Mouse (Mus musculus): Measurements from ENCODE around the gene Spata3.

The Spata3 gene

GRCm38 (mm10) chr1:86058856-86059769 lies 42.5 kb downstream of the Spata3 start:
- CTCF ChIA-PET = interaction anchor here (0.5 to 3.1 kb wide), 59 partner anchors 8 to 371 kb away, joined by 3 to 20 read pairs (median 4); partner anchors contain the start of genes 2810459M11Rik (in 4 of the 4), Cab39 (in 1 of the 4) and Htr2b (in 1 of the 4)
- POLR2A ChIA-PET = interaction anchor here (0.7 to 3.6 kb wide), 68 partner anchors 8 to 469 kb away, joined by 3 to 20 read pairs (median 3); partner anchors contain the start of genes Armc9 (in 3 of the 4), Cab39 (in 3 of the 4), 2810459M11Rik (in 2 of the 4) and Ncl (in 2 of the 4)

DNA sequence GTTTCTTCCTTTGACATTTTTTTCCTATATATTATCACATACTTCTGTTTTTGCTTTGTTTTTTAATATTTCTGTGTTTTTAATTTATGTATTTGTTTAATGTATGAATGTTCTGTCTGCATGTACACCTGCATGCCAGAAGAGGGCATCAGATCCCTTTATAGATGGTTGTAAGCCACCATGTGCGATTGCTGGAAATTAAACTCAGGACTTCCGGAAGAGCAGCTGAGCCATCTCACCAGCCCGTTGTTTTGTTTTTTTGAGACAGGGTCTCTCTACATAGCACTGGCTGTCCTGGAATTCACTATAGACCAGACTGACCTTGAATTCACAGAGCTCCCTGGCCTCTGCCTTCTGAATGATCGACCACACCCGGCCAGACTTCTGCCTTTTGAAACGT lies 45.9 kb downstream of the Spata3 start:
- ChIA-PET POLR2A (interaction anchor here in 3 of 4 experiments (0.7 to 1.8 kb wide), 16 partner anchors 10 to 464 kb away, joined by 3 to 7 read pairs (median 4); partner anchors contain the start of genes Ncl (in 2 of the 3), Armc9 (in 1 of the 3), Ptma (in 1 of the 3) and Spata3 (in 1 of the 3)), CTCF (interaction anchor here in 2 of 4 experiments (0.7 to 1.0 kb wide), 2 partner anchors 81 to 109 kb away, joined by 3 to 4 read pairs; no protein-coding TSS in a partner anchor)

DNA sequence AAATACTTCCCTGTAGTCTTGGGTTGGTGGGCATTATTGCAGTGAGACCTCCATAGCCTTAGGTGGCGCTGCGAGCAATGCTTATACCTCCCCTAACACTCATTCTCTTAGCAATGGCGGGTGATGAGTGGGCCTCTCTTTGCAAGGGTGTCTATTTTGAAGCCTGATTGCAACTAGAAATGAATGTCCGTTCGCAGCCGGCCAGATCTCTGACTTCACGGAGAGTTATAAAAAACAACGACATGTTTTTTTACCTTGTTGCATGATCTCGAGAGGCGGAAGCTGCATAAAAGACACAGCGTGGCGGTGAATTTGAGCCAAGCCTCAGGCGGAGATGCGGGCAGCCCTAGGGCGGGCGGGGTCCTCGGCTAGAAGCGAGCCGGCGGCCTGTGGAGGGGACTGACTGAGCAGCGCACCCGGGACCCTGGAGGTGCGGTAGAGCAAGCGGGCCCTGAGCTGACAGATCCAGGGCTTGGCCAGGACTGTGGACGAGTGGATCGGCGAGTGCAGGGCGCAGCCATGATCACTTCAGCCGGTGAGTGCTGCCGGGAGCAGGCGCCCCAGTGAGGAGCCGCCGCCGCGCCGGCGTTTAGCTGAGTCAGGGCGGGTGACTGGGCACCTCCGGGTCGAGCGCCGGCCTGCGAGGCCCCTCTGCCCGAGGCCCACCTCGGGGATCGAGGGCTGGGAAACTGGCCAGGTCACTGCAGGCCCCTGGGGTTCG lies 47.8 kb downstream of the Spata3 start, which contains the start of gene Psmd1:
Gene Psmd1 (plus strand): TSS at position 117 of the 721 bp plus-strand sequence.
- ChIA-PET CTCF (interaction anchor here in 3 of 4 experiments (0.5 to 0.6 kb wide), 3 partner anchors 411 to 1045 kb away, joined by 3 to 4 read pairs (median 3); no protein-coding TSS in a partner anchor), POLR2A (interaction anchor here (0.5 to 1.7 kb wide), 19 partner anchors 12 to 484 kb away, joined by 3 to 7 read pairs (median 3); partner anchors contain the start of genes 2810459M11Rik (in 1 of the 4), Armc9 (in 1 of the 4) and Ncl (in 1 of the 4))

DNA sequence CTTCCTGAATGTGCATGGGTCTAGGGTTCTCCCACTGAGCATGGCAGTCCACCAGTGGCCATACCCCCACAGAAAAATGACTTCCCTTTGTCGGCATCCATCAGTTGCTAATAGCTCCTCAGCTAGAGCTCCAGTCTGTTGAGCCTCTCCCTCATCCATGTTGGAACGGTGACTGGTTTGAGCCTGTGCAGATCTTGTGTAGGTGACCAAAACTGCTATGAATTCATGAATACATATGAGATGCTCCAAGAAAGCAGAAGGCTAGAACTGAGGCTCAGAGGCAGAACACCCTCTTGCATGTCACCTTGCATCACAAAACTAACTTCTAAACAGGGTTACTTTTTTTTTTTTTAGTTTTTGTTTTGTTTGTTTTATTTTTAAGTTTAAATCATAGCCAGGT lies 59.9 kb downstream of the Spata3 start:
- CTCF ChIA-PET = no interaction called here
- POLR2A ChIA-PET = interaction anchor here in 3 of 4 experiments (0.7 to 1.5 kb wide), 4 partner anchors 12 to 40 kb away, joined by 3 to 4 read pairs (median 3); no protein-coding TSS in a partner anchor
